Comparison of ENCODE assay signal across 16 mouse cellular contexts in the genomic region with DNA sequence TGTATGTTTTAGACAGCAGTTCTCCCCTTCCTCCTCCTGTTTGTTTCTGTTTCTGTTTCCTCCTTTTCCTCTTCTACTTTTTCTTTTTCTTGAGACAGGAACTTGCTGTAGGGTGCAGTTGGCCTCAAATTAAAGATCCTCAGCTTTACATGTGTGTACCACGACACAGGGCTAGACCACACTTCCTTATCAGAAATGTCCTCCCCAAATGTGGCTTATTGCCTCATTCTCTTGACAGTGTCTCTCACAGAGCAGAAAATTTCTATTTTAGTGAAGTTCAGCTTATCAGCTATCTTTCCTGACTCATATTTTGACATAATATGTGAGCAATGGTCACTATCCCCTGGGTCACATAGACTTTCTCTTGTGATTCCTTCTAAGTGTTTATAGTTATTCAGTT.
"Had no signal": no experiment of that assay in that cellular context is flagged by ENCODE, and none has a peak within 500 bp of the region (broad histone marks: within the 10 kb centered on the region; RNA-seq: fewer than 3 reads in every experiment).

No protein-coding gene starts in this region.

- H3K36me3 ChIP-seq: limb, embryonic 12.5 days; limb, embryonic 15.5 days; lung, embryonic 15.5 days had no signal

- H3K27me3 ChIP-seq: limb, embryonic 12.5 days; limb, embryonic 15.5 days; lung, embryonic 15.5 days had no signal

- H3K9ac ChIP-seq: limb, embryonic 12.5 days; limb, embryonic 15.5 days; liver, embryonic 14.5 days; lung, embryonic 15.5 days had no signal

- H3K27ac ChIP-seq: kidney, postnatal 0 days; limb, embryonic 12.5 days; limb, embryonic 15.5 days; liver, embryonic 14.5 days; lung, embryonic 15.5 days had no signal

- H3K4me2 ChIP-seq: limb, embryonic 12.5 days; limb, embryonic 15.5 days; lung, embryonic 15.5 days; midbrain, embryonic 11.5 days had no signal

- ATAC-seq: intestine, postnatal 0 days had no signal

- DNase-seq: kidney, adult 2 months; kidney, postnatal 36 days; left cerebral cortex, postnatal 4 days; lung, adult 18-20 months; lung, postnatal 10 days; lung, postnatal 36 days; midbrain, embryonic 14.5 days; thymus, adult 18-20 months; thymus, postnatal 36 days had no signal

- H3K4me1 ChIP-seq: limb, embryonic 12.5 days; limb, embryonic 15.5 days; lung, embryonic 15.5 days had no signal

- H3K4me3 ChIP-seq: limb, embryonic 12.5 days; limb, embryonic 15.5 days; lung, embryonic 15.5 days had no signal

- H3K9me3 ChIP-seq: limb, embryonic 12.5 days; limb, embryonic 15.5 days; lung, embryonic 15.5 days had no signal
